Mouse (Mus musculus) liver, embryonic 16.5 days (tissue): ENCODE measurements around the gene Setd1a. TPM values are rescaled to one million over a fixed set of nuclear protein-coding genes. Genes with fewer than 3 reads are reported as not detected.
"Not testable (repeated sequence)": the region's sequence is repeated elsewhere in the genome, so short reads cannot be mapped to it uniquely, and the experiment has no call there.

Experiments
- ATAC-seq: fragments of 200-750 bp; cut with Nextera tagmentation; 2 replicates; pipeline ENCODE4 v1.8.0; 2017; ENCODE audit warnings: low read depth, mild to moderate bottlenecking, moderate number of reproducible peaks, moderate library complexity
- H3K27ac ChIP-seq: fragments of 300-500 bp; sonication (generic); 2 replicates; pipeline ENCODE4 v1.5.1; 2014; ENCODE audit warnings: mild to moderate bottlenecking, low read length
- H3K27me3 ChIP-seq: fragments of 300-500 bp; sonication (generic); 2 replicates; pipeline ENCODE4 v1.6.1; 2014; ENCODE audit warnings: low read depth, low read length, mixed read lengths; ENCODE audit not compliant: control insufficient read depth, insufficient read depth
- H3K36me3 ChIP-seq: fragments of 300-500 bp; sonication (generic); 2 replicates; pipeline ENCODE4 v1.6.1; 2014; ENCODE audit warnings: mild to moderate bottlenecking; ENCODE audit not compliant: control insufficient read depth, insufficient read depth
- H3K4me1 ChIP-seq: fragments of 300-500 bp; sonication (generic); 2 replicates; pipeline ENCODE4 v1.6.1; 2014; ENCODE audit warnings: low read depth, low read length, mixed read lengths; ENCODE audit not compliant: control insufficient read depth
- H3K4me2 ChIP-seq: fragments of 300-500 bp; sonication (generic); 2 replicates; pipeline ENCODE4 v1.6.1; 2014; ENCODE audit warnings: low read depth, low read length, mixed read lengths
- H3K4me3 ChIP-seq: fragments of 300-500 bp; sonication (generic); 2 replicates; pipeline ENCODE4 v1.5.1; 2014; ENCODE audit warnings: low read depth, mild to moderate bottlenecking, low read length
- H3K9ac ChIP-seq: fragments of 300-500 bp; sonication (generic); 2 replicates; pipeline ENCODE4 v1.6.1; 2014; ENCODE audit warnings: low read depth, low read length
- H3K9me3 ChIP-seq: fragments of 300-500 bp; sonication (generic); replicated peaks from 2 replicates; pipeline ENCODE4 v1.6.1; 2016; ENCODE audit warnings: low read length; ENCODE audit not compliant: control insufficient read depth
- WGBS: fragments of 180-500 bp; shearing (Covaris S2); extraction: QIAGEN DNeasy Blood & Tissue Kit; methylation state at CpG from one replicate; pipeline ENCODE4 v1.1.7; 2014; ENCODE audit not compliant: insufficient replicate concordance; 5-methylcytosine and 5-hydroxymethylcytosine counted together
- polyA plus RNA-seq: library from polyadenylated mRNA; unstranded; fragments of >200 nt; fragmentation: Nextera tagmentation; extraction: Ambion mirVana; gene quantifications from 2 replicates; pipeline ENCODE4 v1.2.1, GENCODE M21; 2015

Gene Setd1a
- polyA plus RNA-seq, 1 experiment from 2014 or later, result 7.9 TPM

- Histone ChIP-seq H3K4me3 (no peak overlapping the region), H3K36me3 (no peaks in the 10 kb centered on the region), H3K9me3 (no peaks in the 10 kb centered on the region), H3K27ac (no peak overlapping the region), H3K9ac (no peak overlapping the region), H3K27me3 (no peaks in the 10 kb centered on the region), H3K4me1 (peaks cover 9% of the 10 kb centered on the region), H3K4me2 (no peak overlapping the region)
- 76% methylated on average over 5 of the region's 5 CpGs for WGBS
- no peak for ATAC-seq
These were observed 61.0 kb downstream of the Setd1a start for GRCm38 (mm10) chr7:127837473-127837872.

GRCm38 (mm10) chr7:127837878-127838277, 61.4 kb downstream of the Setd1a start:
- WGBS, result 73% methylated on average over 4 of the region's 4 CpGs
- ATAC-seq, H3K36me3 ChIP-seq: not testable (repeated sequence)

GRCm38 (mm10) chr7:127840031-127840430, 63.6 kb downstream of the Setd1a start:
- not testable (repeated sequence) for H3K4me3 ChIP-seq, H3K9me3 ChIP-seq, ATAC-seq, H3K27me3 ChIP-seq, H3K9ac ChIP-seq, H3K27ac ChIP-seq, H3K36me3 ChIP-seq, H3K4me2 ChIP-seq
- H3K4me1 ChIP-seq, result peaks cover 14% of the 10 kb centered on the region
- 77% methylated on average over 2 of the region's 2 CpGs for WGBS

More at GRCm38 (mm10) chr7:127837878-127838277, 61.4 kb downstream of the Setd1a start:
- not testable (repeated sequence) for H3K27me3 ChIP-seq, H3K27ac ChIP-seq, H3K9me3 ChIP-seq, H3K4me3 ChIP-seq, H3K9ac ChIP-seq, H3K4me2 ChIP-seq
- peaks cover 13% of the 10 kb centered on the region for H3K4me1 ChIP-seq

- Histone ChIP-seq H3K4me1 (peaks cover 14% of the 10 kb centered on the region), H3K27ac (peak overlapping the region; percentile 82), H3K4me3 (peak overlapping the region; percentile 73), H3K9me3 (no peaks in the 10 kb centered on the region), H3K9ac (peak overlapping the region; percentile 76), H3K4me2 (peak overlapping the region; percentile 98), H3K27me3 (no peaks in the 10 kb centered on the region), H3K36me3 (peaks cover 7% of the 10 kb centered on the region)
- 3% methylated on average over 15 of the region's 15 CpGs for WGBS
- peak; percentile 15; the same call in 1 of the 2 replicates for ATAC-seq
These were observed 64.4 kb downstream of the Setd1a start for GRCm38 (mm10) chr7:127840886-127841285.

- H3K9ac ChIP-seq, result peak overlapping the region; percentile 76
- peak; percentile 87 for ATAC-seq
- no peaks in the 10 kb centered on the region for H3K27me3 ChIP-seq
- H3K27ac ChIP-seq, result peak overlapping the region; percentile 82
- H3K4me3 ChIP-seq, result peak overlapping the region; percentile 73
- peaks cover 14% of the 10 kb centered on the region for H3K4me1 ChIP-seq
- no peaks in the 10 kb centered on the region for H3K9me3 ChIP-seq
- H3K4me2 ChIP-seq, result peak overlapping the region; percentile 98
- under 1% methylated on average over 46 of the region's 46 CpGs for WGBS
- peaks cover 7% of the 10 kb centered on the region for H3K36me3 ChIP-seq
These were observed 65.0 kb downstream of the Setd1a start for GRCm38 (mm10) chr7:127841340-127842000.

- H3K27ac ChIP-seq, result peak overlapping the region; percentile 82
These were observed 65.7 kb downstream of the Setd1a start for GRCm38 (mm10) chr7:127842001-127842718.

More at GRCm38 (mm10) chr7:127842001-127842718, 65.7 kb downstream of the Setd1a start:
- H3K4me3 ChIP-seq, result peak overlapping the region; percentile 73
- WGBS, result under 1% methylated on average over 40 of the region's 40 CpGs
- peaks cover 7% of the 10 kb centered on the region for H3K36me3 ChIP-seq
- peaks cover 14% of the 10 kb centered on the region for H3K4me1 ChIP-seq
- H3K4me2 ChIP-seq, result peak overlapping the region; percentile 98
- H3K9me3 ChIP-seq, result no peaks in the 10 kb centered on the region
- no peaks in the 10 kb centered on the region for H3K27me3 ChIP-seq
- peak; percentile 72 for ATAC-seq
- H3K9ac ChIP-seq, result peak overlapping the region; percentile 76

Other genes with a start within 250 kb of the Setd1a start
- gene Tmem265, start 215.3 kb upstream of the Setd1a start, polyA plus RNA-seq, result 2.9 and 4.3 TPM in 2 replicates
- 19.7 and 21.1 TPM in 2 replicates for gene Phkg2, start 203.3 kb upstream of the Setd1a start, polyA plus RNA-seq
- gene Ccdc189, start 188.1 kb upstream of the Setd1a start, polyA plus RNA-seq, result 5.9 and 6.5 TPM in 2 replicates
- 17.5 and 18.0 TPM in 2 replicates for gene Rnf40, start 187.9 kb upstream of the Setd1a start, polyA plus RNA-seq
- gene Zfp629, start 160.9 kb upstream of the Setd1a start, polyA plus RNA-seq, result 1.4 and 2.1 TPM in 2 replicates
- gene Bcl7c, start 67.7 kb upstream of the Setd1a start, polyA plus RNA-seq, result 16.8 and 17.0 TPM in 2 replicates
- gene Ctf1, start 63.9 kb upstream of the Setd1a start, polyA plus RNA-seq, result 2.0 and 2.5 TPM in 2 replicates
- 0.05 TPM in 2 replicates for gene Ctf2, start 44.5 kb upstream of the Setd1a start, polyA plus RNA-seq
- gene Fbxl19, start 32.1 kb upstream of the Setd1a start, polyA plus RNA-seq, result 1.9 and 2.0 TPM in 2 replicates
- 11.2 and 12.9 TPM in 2 replicates for gene Orai3, start 6.9 kb upstream of the Setd1a start, polyA plus RNA-seq
- gene Gm49388, start 8.9 kb downstream of the Setd1a start, polyA plus RNA-seq, result not detected in 2 replicates
- 72.9 and 80.3 TPM in 2 replicates for gene Hsd3b7, start 23.9 kb downstream of the Setd1a start, polyA plus RNA-seq
- gene Stx4a, start 47.6 kb downstream of the Setd1a start, polyA plus RNA-seq, result 11.8 TPM in 2 replicates
- 0.25 and 0.40 TPM in 2 replicates for gene Stx1b, start 47.9 kb downstream of the Setd1a start, polyA plus RNA-seq
- 4.8 and 4.9 TPM in 2 replicates for gene Zfp646, start 99.6 kb downstream of the Setd1a start, polyA plus RNA-seq
- 4.5 and 5.0 TPM in 2 replicates for gene Zfp668, start 100.2 kb downstream of the Setd1a start, polyA plus RNA-seq
- gene Prss53, start 114.3 kb downstream of the Setd1a start, polyA plus RNA-seq, result 0.28 and 0.41 TPM in 2 replicates
- not detected in 2 replicates for gene Gm21974, start 118.8 kb downstream of the Setd1a start, polyA plus RNA-seq
- 140 and 149 TPM in 2 replicates for gene Vkorc1, start 118.9 kb downstream of the Setd1a start, polyA plus RNA-seq
- gene Bckdk, start 127.4 kb downstream of the Setd1a start, polyA plus RNA-seq, result 45.9 and 51.1 TPM in 2 replicates
- gene Kat8, start 135.8 kb downstream of the Setd1a start, polyA plus RNA-seq, result 12.9 and 13.3 TPM in 2 replicates
- gene Prss8, start 153.4 kb downstream of the Setd1a start, polyA plus RNA-seq, result 14.8 and 18.5 TPM in 2 replicates
- 2.9 and 3.0 TPM in 2 replicates for gene Prss36, start 170.1 kb downstream of the Setd1a start, polyA plus RNA-seq
- 86.5 and 92.3 TPM in 2 replicates for gene Fus, start 190.8 kb downstream of the Setd1a start, polyA plus RNA-seq
- gene Pycard, start 217.2 kb downstream of the Setd1a start, polyA plus RNA-seq, result 20.7 and 23.0 TPM in 2 replicates
- 0.15 and 0.32 TPM in 2 replicates for gene Trim72, start 227.3 kb downstream of the Setd1a start, polyA plus RNA-seq